ENCODE assay signal across 13 mouse cellular contexts in genomic region chr9:41070761-41071181, GRCm38 (mm10).
DNase-seq lines count a peak whose midpoint lies in the region; ATAC-seq and TF ChIP-seq lines count a peak whose summit lies in the region.
"Had no signal": no experiment of that assay in that cellular context is flagged by ENCODE, and none has a peak within 500 bp of the region (broad histone marks: within the 10 kb centered on the region; RNA-seq: fewer than 3 reads in every experiment).

No protein-coding gene starts in this region.

- 25% methylated on average over 5 of the region's 5 CpGs for WGBS in heart, embryonic 10.5 days
- WGBS in liver, postnatal 0 days (ENCODE audit: insufficient replicate concordance): 19% methylated on average over 5 of the region's 5 CpGs

- no peaks in the 10 kb centered on the region for H3K36me3 ChIP-seq in heart, embryonic 10.5 days
- no peaks in the 10 kb centered on the region for H3K36me3 ChIP-seq in liver, postnatal 0 days (replicated peaks; ENCODE audit: insufficient read depth, low read length)

- DNase-seq in heart, embryonic 10.5 days (ENCODE audit: low spot score): no peak
- DNase-seq in heart, adult 8-10 months (ENCODE audit: low spot score): no peak
- DNase-seq in spleen, adult 18-20 months: peak; percentile 27 to 40
- DNase-seq in spleen, adult 12 weeks (ENCODE audit: low spot score): no peak
- peak; percentile 48 for DNase-seq in liver, postnatal 0 days
- DNase-seq in frontal cortex, postnatal 14 days (ENCODE audit: low spot score in 2 of 2): no peak
- no peak for DNase-seq in gastrocnemius, adult 8-10 months (ENCODE audit: low spot score in 2 of 2)
- DNase-seq in right cerebral cortex, postnatal 10 days (ENCODE audit: low spot score in 2 of 2): no peak
- DNase-seq: heart, postnatal 4 days; kidney, postnatal 36 days; retina, postnatal 1 day; thymus, adult 2 months had no signal

- 0 out of 2 replicates have a peak overlapping the region, but pooled peaks have one; percentile 18 for H3K4me3 ChIP-seq in heart, embryonic 10.5 days
- H3K4me3 ChIP-seq in liver, postnatal 0 days (ENCODE audit: low read depth, low read length): no peak overlapping the region
- H3K4me3 ChIP-seq: myocyte had no signal

- no peaks in the 10 kb centered on the region for H3K27me3 ChIP-seq in heart, embryonic 10.5 days (ENCODE audit: insufficient read depth, poor library complexity, severe bottlenecking)
- no peaks in the 10 kb centered on the region for H3K27me3 ChIP-seq in liver, postnatal 0 days (ENCODE audit: insufficient read depth, low read length)

- ATAC-seq in liver, postnatal 0 days: no peak

- TF ChIP-seq CTCF in liver, postnatal 0 days (IDR thresholded peaks at IDR 0.05; ENCODE audit: low read depth): peak; percentile 40

- peaks cover 51% of the 10 kb centered on the region for H3K4me1 ChIP-seq in heart, embryonic 10.5 days
- H3K4me1 ChIP-seq in liver, postnatal 0 days (ENCODE audit: insufficient read depth): peaks cover 48% of the 10 kb centered on the region

- TF ChIP-seq EP300 in liver, postnatal 0 days (IDR thresholded peaks at IDR 0.05; ENCODE audit: low read depth): no peak

- 0 out of 2 replicates have a peak overlapping the region, but pooled peaks have one; percentile 33 for H3K4me2 ChIP-seq in liver, postnatal 0 days (ENCODE audit: low read depth, low read length)

- peak overlapping the region; percentile 76 for H3K27ac ChIP-seq in heart, embryonic 10.5 days
- H3K27ac ChIP-seq in liver, postnatal 0 days (ENCODE audit: low read depth): peak overlapping the region; percentile 68

- H3K9me3 ChIP-seq in heart, embryonic 10.5 days: no peaks in the 10 kb centered on the region
- no peaks in the 10 kb centered on the region for H3K9me3 ChIP-seq in liver, postnatal 0 days (ENCODE audit: low read length)

- H3K9ac ChIP-seq in liver, postnatal 0 days (replicated peaks): no peak overlapping the region

Comparison
In these comparisons a context has a peak if more than half of its experiments do, and no peak if none do; other contexts are left out.
1. DNase-seq: peak in spleen, adult 18-20 months (2 of 2) and liver, postnatal 0 days (single experiment); none in heart, embryonic 10.5 days (single experiment), heart, adult 8-10 months (single experiment), spleen, adult 12 weeks (single experiment), frontal cortex, postnatal 14 days (0 of 2), gastrocnemius, adult 8-10 months (0 of 2) and right cerebral cortex, postnatal 10 days (0 of 2).